Mouse (Mus musculus) kidney, adult 2 months (tissue): ENCODE measurements around the gene Slit3.

Experiments
- CTCF ChIP-seq: fragments of 200-500 bp; conservative IDR thresholded peaks from 2 replicates; pipeline ENCODE4 v1.5.1; 2011; ENCODE audit warnings: low read depth, mild to moderate bottlenecking, control low read depth, low read length, moderate library complexity, mixed read lengths; ENCODE audit not compliant: insufficient read depth, insufficient read length
- POLR2A ChIP-seq: fragments of 200-500 bp; IDR thresholded peaks from one replicate; pipeline ENCODE4 v1.6.1; 2011; ENCODE audit warnings: low read depth, low read length, control low read depth

- TF ChIP-seq POLR2A (no peak), CTCF (peak; percentile 13; the same call in 1 of the 2 replicates)
These were observed 246.2 kb downstream of the Slit3 start for GRCm38 (mm10) chr11:35367248-35367647.
